Mouse (Mus musculus): ENCODE measurements around the gene Arpp21. TPM values are rescaled to one million over a fixed set of nuclear protein-coding genes. Genes with fewer than 3 reads are reported as not detected.
"Not testable (repeated sequence)": the region's sequence is repeated elsewhere in the genome, so short reads cannot be mapped to it uniquely, and the experiment has no call there.

Gene Arpp21
- total and polyA plus RNA-seq, 3 experiments: 0.71 TPM; not detected in 2

GRCm38 (mm10) chr9:112054807-112055381 lies 180.8 kb downstream of the Arpp21 start:
- H3K4me1 ChIP-seq (ENCODE audit: insufficient read depth, low read depth, low read length): no peaks in the 10 kb centered on the region
- no peaks in the 10 kb centered on the region for H3K36me3 ChIP-seq (replicated peaks)
- ATAC-seq (ENCODE audit: extremely low read depth, insufficient number of reproducible peaks, low FRiP score, poor library complexity, severe bottlenecking) (no peak), DNase-seq (ENCODE audit: low spot score) (no peak)
- H3K27me3 ChIP-seq (ENCODE audit: insufficient read depth, low read length): no peaks in the 10 kb centered on the region
- no peak overlapping the region for H3K4me3 ChIP-seq (ENCODE audit: low read depth, low read length)
- H3K9me3 ChIP-seq (replicated peaks): peaks cover 25% of the 10 kb centered on the region
- no peak for TF ChIP-seq GATA2 (IDR thresholded peaks at IDR 0.05; ENCODE audit: borderline replicate concordance, low read depth, low read length)
- TF ChIP-seq TAL1 (conservative IDR thresholded peaks at IDR 0.05; ENCODE audit: low read depth, low read length): no peak
- TF ChIP-seq POLR2AphosphoS5 (IDR thresholded peaks at IDR 0.05; ENCODE audit: insufficient replicate concordance, low read depth, low read length): no peak
- no peak for TF ChIP-seq CTCF (IDR thresholded peaks at IDR 0.05; ENCODE audit: low read depth, low read length)
- no peak for TF ChIP-seq GATA1 (IDR thresholded peaks at IDR 0.05; ENCODE audit: borderline replicate concordance, low read length)

GRCm38 (mm10) chr9:112047903-112048467 lies 187.8 kb downstream of the Arpp21 start:
- no peaks in the 10 kb centered on the region for H3K36me3 ChIP-seq (replicated peaks)
- no peak for DNase-seq (ENCODE audit: low spot score)
- no peaks in the 10 kb centered on the region for H3K27me3 ChIP-seq (ENCODE audit: insufficient read depth, low read length)
- no peak overlapping the region for H3K4me3 ChIP-seq (ENCODE audit: low read depth, low read length)
- H3K9me3 ChIP-seq (replicated peaks): peaks cover 22% of the 10 kb centered on the region
- H3K4me1 ChIP-seq (ENCODE audit: insufficient read depth, low read depth, low read length): no peaks in the 10 kb centered on the region
- ATAC-seq (ENCODE audit: extremely low read depth, insufficient number of reproducible peaks, low FRiP score, poor library complexity, severe bottlenecking): no peak
- TF ChIP-seq GATA1 (IDR thresholded peaks at IDR 0.05; ENCODE audit: borderline replicate concordance, low read length): no peak
- no peak for TF ChIP-seq POLR2AphosphoS5 (IDR thresholded peaks at IDR 0.05; ENCODE audit: insufficient replicate concordance, low read depth, low read length)

GRCm38 (mm10) chr9:112040566-112040965 lies 195.2 kb downstream of the Arpp21 start:
- ATAC-seq (ENCODE audit: extremely low read depth, insufficient number of reproducible peaks, low FRiP score, poor library complexity, severe bottlenecking): no peak
- no peaks in the 10 kb centered on the region for H3K36me3 ChIP-seq (replicated peaks)
- TF ChIP-seq GATA2 (IDR thresholded peaks at IDR 0.05; ENCODE audit: borderline replicate concordance, low read depth, low read length) (no peak), TAL1 (conservative IDR thresholded peaks at IDR 0.05; ENCODE audit: low read depth, low read length) (no peak), POLR2AphosphoS5 (IDR thresholded peaks at IDR 0.05; ENCODE audit: insufficient replicate concordance, low read depth, low read length) (no peak), GATA1 (IDR thresholded peaks at IDR 0.05; ENCODE audit: borderline replicate concordance, low read length) (no peak), CTCF (IDR thresholded peaks at IDR 0.05; ENCODE audit: low read depth, low read length) (no peak)
- no peaks in the 10 kb centered on the region for H3K27me3 ChIP-seq (ENCODE audit: insufficient read depth, low read length)
- no peaks in the 10 kb centered on the region for H3K4me1 ChIP-seq (ENCODE audit: insufficient read depth, low read depth, low read length)
- peaks cover 28% of the 10 kb centered on the region for H3K9me3 ChIP-seq (replicated peaks)
- H3K4me3 ChIP-seq (ENCODE audit: low read depth, low read length): no peak overlapping the region
- DNase-seq (ENCODE audit: low spot score): no peak

GRCm38 (mm10) chr9:112037732-112038131 lies 198.0 kb downstream of the Arpp21 start:
- Histone ChIP-seq H3K36me3 (replicated peaks) (no peaks in the 10 kb centered on the region), H3K4me1 (ENCODE audit: insufficient read depth, low read depth, low read length) (no peaks in the 10 kb centered on the region), H3K9me3 (replicated peaks) (peaks cover 25% of the 10 kb centered on the region), H3K27me3 (ENCODE audit: insufficient read depth, low read length) (no peaks in the 10 kb centered on the region), H3K4me3 (ENCODE audit: low read depth, low read length) (no peak overlapping the region)
- TF ChIP-seq TAL1 (conservative IDR thresholded peaks at IDR 0.05; ENCODE audit: low read depth, low read length) (no peak), GATA1 (IDR thresholded peaks at IDR 0.05; ENCODE audit: borderline replicate concordance, low read length) (no peak), POLR2AphosphoS5 (IDR thresholded peaks at IDR 0.05; ENCODE audit: insufficient replicate concordance, low read depth, low read length) (no peak), GATA2 (IDR thresholded peaks at IDR 0.05; ENCODE audit: borderline replicate concordance, low read depth, low read length) (no peak), CTCF (IDR thresholded peaks at IDR 0.05; ENCODE audit: low read depth, low read length) (no peak)
- ATAC-seq (ENCODE audit: extremely low read depth, insufficient number of reproducible peaks, low FRiP score, poor library complexity, severe bottlenecking) (no peak), DNase-seq (ENCODE audit: low spot score) (no peak)

GRCm38 (mm10) chr9:112033840-112034239 lies 201.9 kb downstream of the Arpp21 start:
- H3K4me1 ChIP-seq (ENCODE audit: insufficient read depth, low read depth, low read length); ATAC-seq (ENCODE audit: extremely low read depth, insufficient number of reproducible peaks, low FRiP score, poor library complexity, severe bottlenecking); H3K4me3 ChIP-seq (ENCODE audit: low read depth, low read length); DNase-seq (ENCODE audit: low spot score); H3K27me3 ChIP-seq (ENCODE audit: insufficient read depth, low read length); H3K36me3 ChIP-seq (replicated peaks): not testable (repeated sequence)
- H3K9me3 ChIP-seq (replicated peaks): peaks cover 20% of the 10 kb centered on the region

GRCm38 (mm10) chr9:112032169-112032568 lies 203.6 kb downstream of the Arpp21 start:
- H3K36me3 ChIP-seq (replicated peaks): no peaks in the 10 kb centered on the region
- DNase-seq (ENCODE audit: low spot score): no peak
- TF ChIP-seq CTCF (IDR thresholded peaks at IDR 0.05; ENCODE audit: low read depth, low read length): no peak
- TF ChIP-seq GATA2 (IDR thresholded peaks at IDR 0.05; ENCODE audit: borderline replicate concordance, low read depth, low read length): no peak
- no peak for TF ChIP-seq GATA1 (IDR thresholded peaks at IDR 0.05; ENCODE audit: borderline replicate concordance, low read length)
- no peak for TF ChIP-seq POLR2AphosphoS5 (IDR thresholded peaks at IDR 0.05; ENCODE audit: insufficient replicate concordance, low read depth, low read length)
- TF ChIP-seq TAL1 (conservative IDR thresholded peaks at IDR 0.05; ENCODE audit: low read depth, low read length): no peak

More at GRCm38 (mm10) chr9:112032169-112032568, 203.6 kb downstream of the Arpp21 start:
- ATAC-seq (ENCODE audit: extremely low read depth, insufficient number of reproducible peaks, low FRiP score, poor library complexity, severe bottlenecking): no peak
- Histone ChIP-seq H3K4me1 (ENCODE audit: insufficient read depth, low read depth, low read length) (no peaks in the 10 kb centered on the region), H3K9me3 (replicated peaks) (peaks cover 16% of the 10 kb centered on the region), H3K27me3 (ENCODE audit: insufficient read depth, low read length) (no peaks in the 10 kb centered on the region), H3K4me3 (ENCODE audit: low read depth, low read length) (no peak overlapping the region)

Measured in G1E (cell line).